Mouse (Mus musculus) midbrain, postnatal 0 days (tissue): ENCODE results near the gene Tnfrsf4. TPM values are rescaled to one million over a fixed set of nuclear protein-coding genes. Genes with fewer than 3 reads are reported as not detected.

Source experiments
- ATAC-seq: fragments of 200-750 bp; cut with Nextera tagmentation; 2 replicates; pipeline ENCODE4 v1.8.0; 2017; ENCODE audit warnings: moderate number of reproducible peaks, mild to moderate bottlenecking, moderate TSS enrichment, moderate library complexity; ENCODE audit not compliant: low FRiP score
- DNase-seq: peaks from one replicate; pipeline ENCODE4 v3.0.0-alpha.2; 2015; ENCODE audit warnings: low spot score
- H3K27ac ChIP-seq: fragments of 300-500 bp; sonication (generic); 2 replicates; pipeline ENCODE4 v1.5.1; 2014; ENCODE audit warnings: low read depth, mild to moderate bottlenecking, low read length, mixed read lengths
- H3K27me3 ChIP-seq: fragments of 300-500 bp; sonication (generic); 2 replicates; pipeline ENCODE4 v1.6.1; 2014; ENCODE audit warnings: low read length, control low read depth, mixed read lengths; ENCODE audit not compliant: insufficient read depth
- H3K36me3 ChIP-seq: fragments of 300-500 bp; sonication (generic); 2 replicates; pipeline ENCODE4 v1.6.1; 2014; ENCODE audit warnings: low read length, control low read depth, mixed read lengths; ENCODE audit not compliant: insufficient read depth
- H3K4me1 ChIP-seq: fragments of 300-500 bp; sonication (generic); 2 replicates; pipeline ENCODE4 v1.6.1; 2014; ENCODE audit warnings: mild to moderate bottlenecking, control low read depth, antibody characterized with exemption, low read length, mixed read lengths; ENCODE audit not compliant: insufficient read depth
- H3K4me2 ChIP-seq: fragments of 300-500 bp; sonication (generic); 2 replicates; pipeline ENCODE4 v1.6.1; 2014; ENCODE audit warnings: low read depth, mild to moderate bottlenecking, low read length, mixed read lengths; ENCODE audit not compliant: poor library complexity, severe bottlenecking
- H3K4me3 ChIP-seq: fragments of 300-500 bp; sonication (generic); 2 replicates; pipeline ENCODE4 v1.5.1; 2014; ENCODE audit warnings: low read depth, mild to moderate bottlenecking, low read length, moderate library complexity
- H3K9ac ChIP-seq: fragments of 300-500 bp; sonication (generic); replicated peaks from 2 replicates; pipeline ENCODE4 v1.6.1; 2014; ENCODE audit warnings: mild to moderate bottlenecking, low read length, moderate library complexity, mixed read lengths; ENCODE audit not compliant: poor library complexity, severe bottlenecking
- H3K9me3 ChIP-seq: fragments of 300-500 bp; sonication (generic); 2 replicates; pipeline ENCODE4 v1.6.1; 2016; ENCODE audit warnings: low read length, control low read depth
- CTCF ChIP-seq: IDR thresholded peaks from 2 replicates; pipeline ENCODE4 v1.5.1; 2016; ENCODE audit warnings: antibody characterized with exemption, mild to moderate bottlenecking
- WGBS: fragments of 180-500 bp; shearing (Covaris S2); extraction: QIAGEN DNeasy Blood & Tissue Kit; methylation state at CpG from one replicate; pipeline ENCODE4 v1.1.7; 2014; 5-methylcytosine and 5-hydroxymethylcytosine counted together
- microRNA counts: library from miRNA; unstranded; fragments of <30 nt; microRNA quantifications from one replicate; lab custom pipeline; 2015
- microRNA-seq: library from miRNA; unstranded; fragments of <30 nt; microRNA quantifications from one replicate; pipeline ENCODE4, GENCODE M21; 2016; ENCODE audit warnings: borderline number of aligned reads
- polyA plus RNA-seq: library from polyadenylated mRNA; unstranded; fragments of >200 nt; fragmentation: Nextera tagmentation; extraction: Ambion mirVana; gene quantifications from 2 replicates; pipeline ENCODE4 v1.2.1, GENCODE M21; 2015
- total RNA-seq: library from RNA; depleted of rRNA; stranded (reverse); fragments of >200 nt; gene quantifications from 2 replicates; pipeline ENCODE4 v1.2.3, GENCODE M21; 2014; rRNA removed

Gene Tnfrsf4
- total and polyA plus RNA-seq, 2 experiments from 2014 or later: 0.78 to 1.4 TPM

GRCm38 (mm10) chr4:156059713-156060112 is 46.1 kb downstream of the Tnfrsf4 start:
- Histone ChIP-seq H3K4me3 (no peak overlapping the region), H3K27ac (no peak overlapping the region), H3K36me3 (no peaks in the 10 kb centered on the region), H3K27me3 (no peaks in the 10 kb centered on the region), H3K4me2 (no peak overlapping the region), H3K9ac (no peak overlapping the region), H3K9me3 (no peaks in the 10 kb centered on the region), H3K4me1 (no peaks in the 10 kb centered on the region)
- no peak for ATAC-seq
- WGBS: 38% methylated on average over 10 of the region's 10 CpGs
- no peak for TF ChIP-seq CTCF
- no peak for DNase-seq

GRCm38 (mm10) chr4:156063861-156064509 is 50.3 kb downstream of the Tnfrsf4 start:
- Histone ChIP-seq H3K27me3 (no peaks in the 10 kb centered on the region), H3K4me1 (no peaks in the 10 kb centered on the region), H3K9ac (0 out of 2 replicates have a peak overlapping the region, but pooled peaks have one; percentile 13), H3K4me3 (no peak overlapping the region), H3K4me2 (no peak overlapping the region), H3K36me3 (no peaks in the 10 kb centered on the region), H3K9me3 (no peaks in the 10 kb centered on the region), H3K27ac (no peak overlapping the region)
- no peak for TF ChIP-seq CTCF
- no peak for ATAC-seq
- WGBS: 7% methylated on average over 4 of the region's 4 CpGs
- DNase-seq: peak; percentile 14

- Histone ChIP-seq H3K36me3 (no peaks in the 10 kb centered on the region), H3K4me2 (no peak overlapping the region), H3K9ac (no peak overlapping the region), H3K9me3 (no peaks in the 10 kb centered on the region), H3K27me3 (no peaks in the 10 kb centered on the region), H3K4me3 (no peak overlapping the region), H3K27ac (no peak overlapping the region), H3K4me1 (no peaks in the 10 kb centered on the region)
- WGBS: 86% methylated on average over 9 of the region's 9 CpGs
- no peak for DNase-seq
- TF ChIP-seq CTCF: no peak
- ATAC-seq: no peak
These were observed 50.9 kb downstream of the Tnfrsf4 start for GRCm38 (mm10) chr4:156064510-156064897.

GRCm38 (mm10) chr4:156065156-156065894 is 51.7 kb downstream of the Tnfrsf4 start:
- no peak for TF ChIP-seq CTCF
- Histone ChIP-seq H3K4me2 (no peak overlapping the region), H3K36me3 (no peaks in the 10 kb centered on the region), H3K4me3 (no peak overlapping the region), H3K9ac (no peak overlapping the region), H3K27ac (no peak overlapping the region), H3K27me3 (no peaks in the 10 kb centered on the region), H3K4me1 (no peaks in the 10 kb centered on the region), H3K9me3 (no peaks in the 10 kb centered on the region)
- DNase-seq (no peak), ATAC-seq (no peak)
- 85% methylated on average over 10 of the region's 10 CpGs for WGBS

MicroRNA genes within 50 kb of the gene (microRNA counts, 519-probe panel; counts per million panel counts)
- 528 counts per million, percentile 58 among the panel's probes with 10 or more counts for microRNA mmu-miR-200a (lab: Ali Mortazavi, UCI)
- microRNA mmu-miR-200b (lab: Ali Mortazavi, UCI): 528 counts per million, percentile 58 among the panel's probes with 10 or more counts
- 528 counts per million, percentile 58 among the panel's probes with 10 or more counts for microRNA mmu-miR-429 (lab: Ali Mortazavi, UCI)

Small RNAs within 50 kb of the gene (microRNA-seq; reads per million reads assigned to microRNA genes)
- gene Mir200a (27.1 reads per million, percentile 31 among the genes with 10 or more reads in this experiment), gene Mir200b (127 reads per million, percentile 47 among the genes with 10 or more reads in this experiment), gene Mir429 (329 reads per million, percentile 60 among the genes with 10 or more reads in this experiment)

Other genes starting within 250 kb of the Tnfrsf4 start
- gene Vwa1, start 239.1 kb upstream of the Tnfrsf4 start, total RNA-seq: 42.1 and 42.5 TPM in 2 replicates
- gene Vwa1, start 239.1 kb upstream of the Tnfrsf4 start, polyA plus RNA-seq: 25.5 and 28.7 TPM in 2 replicates
- 0.66 and 1.6 TPM in 2 replicates for gene Tmem88b, start 228.0 kb upstream of the Tnfrsf4 start, total RNA-seq
- 0.56 and 0.65 TPM in 2 replicates for gene Tmem88b, start 228.0 kb upstream of the Tnfrsf4 start, polyA plus RNA-seq
- not detected in 2 replicates for gene Ankrd65, start 223.4 kb upstream of the Tnfrsf4 start, total RNA-seq
- not detected in 2 replicates for gene Ankrd65, start 223.4 kb upstream of the Tnfrsf4 start, polyA plus RNA-seq
- 111 and 123 TPM in 2 replicates for gene Mrpl20, start 211.0 kb upstream of the Tnfrsf4 start, total RNA-seq
- 279 and 316 TPM in 2 replicates for gene Mrpl20, start 211.0 kb upstream of the Tnfrsf4 start, polyA plus RNA-seq
- gene Ccnl2, start 201.4 kb upstream of the Tnfrsf4 start, total RNA-seq: 66.3 and 112 TPM in 2 replicates
- 78.6 and 88.8 TPM in 2 replicates for gene Ccnl2, start 201.4 kb upstream of the Tnfrsf4 start, polyA plus RNA-seq
- 90.9 and 102 TPM in 2 replicates for gene Aurkaip1, start 182.6 kb upstream of the Tnfrsf4 start, total RNA-seq
- 155 and 158 TPM in 2 replicates for gene Aurkaip1, start 182.6 kb upstream of the Tnfrsf4 start, polyA plus RNA-seq
- 35.5 and 37.2 TPM in 2 replicates for gene Mxra8, start 174.2 kb upstream of the Tnfrsf4 start, total RNA-seq
- gene Mxra8, start 174.2 kb upstream of the Tnfrsf4 start, polyA plus RNA-seq: 27.2 and 32.7 TPM in 2 replicates
- gene Dvl1, start 166.4 kb upstream of the Tnfrsf4 start, total RNA-seq: 141 and 156 TPM in 2 replicates
- gene Dvl1, start 166.4 kb upstream of the Tnfrsf4 start, polyA plus RNA-seq: 17.5 TPM in 2 replicates
- 0.38 and 1.2 TPM in 2 replicates for gene Tas1r3, start 150.5 kb upstream of the Tnfrsf4 start, total RNA-seq
- 0.12 and 0.22 TPM in 2 replicates for gene Tas1r3, start 150.5 kb upstream of the Tnfrsf4 start, polyA plus RNA-seq
- gene Cptp, start 144.4 kb upstream of the Tnfrsf4 start, total RNA-seq: 35.3 and 43.7 TPM in 2 replicates
- 27.3 and 32.1 TPM in 2 replicates for gene Cptp, start 144.4 kb upstream of the Tnfrsf4 start, polyA plus RNA-seq
- gene Ints11, start 144.3 kb upstream of the Tnfrsf4 start, total RNA-seq: 45.0 and 56.0 TPM in 2 replicates
- 53.6 and 56.0 TPM in 2 replicates for gene Ints11, start 144.3 kb upstream of the Tnfrsf4 start, polyA plus RNA-seq
- gene Pusl1, start 122.1 kb upstream of the Tnfrsf4 start, total RNA-seq: 71.9 and 95.9 TPM in 2 replicates
- 54.3 and 54.5 TPM in 2 replicates for gene Pusl1, start 122.1 kb upstream of the Tnfrsf4 start, polyA plus RNA-seq
- 82.6 and 99.3 TPM in 2 replicates for gene Acap3, start 122.0 kb upstream of the Tnfrsf4 start, total RNA-seq
- gene Acap3, start 122.0 kb upstream of the Tnfrsf4 start, polyA plus RNA-seq: 63.3 and 64.5 TPM in 2 replicates
- gene Ube2j2, start 70.0 kb upstream of the Tnfrsf4 start, total RNA-seq: 76.5 and 82.0 TPM in 2 replicates
- 125 and 138 TPM in 2 replicates for gene Ube2j2, start 70.0 kb upstream of the Tnfrsf4 start, polyA plus RNA-seq
- 11.7 and 13.3 TPM in 2 replicates for gene C1qtnf12, start 51.5 kb upstream of the Tnfrsf4 start, total RNA-seq
- 11.7 and 14.8 TPM in 2 replicates for gene C1qtnf12, start 51.5 kb upstream of the Tnfrsf4 start, polyA plus RNA-seq
- gene B3galt6, start 21.2 kb upstream of the Tnfrsf4 start, total RNA-seq: 52.5 and 57.2 TPM in 2 replicates
- 31.1 and 32.2 TPM in 2 replicates for gene B3galt6, start 21.2 kb upstream of the Tnfrsf4 start, polyA plus RNA-seq
- gene Sdf4, start 21.0 kb upstream of the Tnfrsf4 start, total RNA-seq: 84.8 and 105 TPM in 2 replicates
- gene Sdf4, start 21.0 kb upstream of the Tnfrsf4 start, polyA plus RNA-seq: 111 and 112 TPM in 2 replicates
- not detected in 2 replicates for gene Tnfrsf18, start 12.3 kb downstream of the Tnfrsf4 start, total RNA-seq
- 1.5 and 2.2 TPM in 2 replicates for gene Tnfrsf18, start 12.3 kb downstream of the Tnfrsf4 start, polyA plus RNA-seq
- 1.9 TPM in 1 of 2 replicates, not detected in the other for gene Ttll10, start 45.6 kb downstream of the Tnfrsf4 start, total RNA-seq
- not detected in 2 replicates for gene Ttll10, start 45.6 kb downstream of the Tnfrsf4 start, polyA plus RNA-seq
- gene 9430015G10Rik, start 96.1 kb downstream of the Tnfrsf4 start, total RNA-seq: 28.1 and 31.1 TPM in 2 replicates
- 22.1 and 25.2 TPM in 2 replicates for gene 9430015G10Rik, start 96.1 kb downstream of the Tnfrsf4 start, polyA plus RNA-seq
- gene Rnf223, start 116.7 kb downstream of the Tnfrsf4 start, total RNA-seq: 0.44 and 0.52 TPM in 2 replicates
- 0.20 and 0.23 TPM in 2 replicates for gene Rnf223, start 116.7 kb downstream of the Tnfrsf4 start, polyA plus RNA-seq
- 303 and 333 TPM in 2 replicates for gene Agrn, start 183.6 kb downstream of the Tnfrsf4 start, total RNA-seq
- gene Agrn, start 183.6 kb downstream of the Tnfrsf4 start, polyA plus RNA-seq: 72.8 and 77.1 TPM in 2 replicates
- gene Isg15, start 187.0 kb downstream of the Tnfrsf4 start, total RNA-seq: 1.7 and 2.3 TPM in 2 replicates
- 2.4 and 3.9 TPM in 2 replicates for gene Isg15, start 187.0 kb downstream of the Tnfrsf4 start, polyA plus RNA-seq
- gene AW011738, start 189.5 kb downstream of the Tnfrsf4 start, total RNA-seq: 7.5 and 8.2 TPM in 2 replicates
- gene AW011738, start 189.5 kb downstream of the Tnfrsf4 start, polyA plus RNA-seq: 3.5 and 3.7 TPM in 2 replicates
- gene Perm1, start 202.0 kb downstream of the Tnfrsf4 start, total RNA-seq: 1.9 and 2.0 TPM in 2 replicates
- gene Perm1, start 202.0 kb downstream of the Tnfrsf4 start, polyA plus RNA-seq: 1.4 and 1.7 TPM in 2 replicates
- 46.6 and 46.7 TPM in 2 replicates for gene Plekhn1, start 221.0 kb downstream of the Tnfrsf4 start, total RNA-seq
- gene Plekhn1, start 221.0 kb downstream of the Tnfrsf4 start, polyA plus RNA-seq: 18.7 and 19.3 TPM in 2 replicates
- 75.7 and 81.3 TPM in 2 replicates for gene Noc2l, start 222.2 kb downstream of the Tnfrsf4 start, total RNA-seq
- gene Noc2l, start 222.2 kb downstream of the Tnfrsf4 start, polyA plus RNA-seq: 42.6 and 47.1 TPM in 2 replicates
- 8.9 and 9.1 TPM in 2 replicates for gene Samd11, start 241.8 kb downstream of the Tnfrsf4 start, total RNA-seq
- gene Samd11, start 241.8 kb downstream of the Tnfrsf4 start, polyA plus RNA-seq: 3.2 and 3.5 TPM in 2 replicates